Mouse (Mus musculus) cerebellum, adult 11-12 months (tissue): ENCODE data around the gene Pawr.

Experiments
- DNase-seq: peaks from one replicate; pipeline ENCODE4 v3.0.0; 2022

Gene Pawr

GRCm38 (mm10) chr10:108446041-108446931 is 114.4 kb downstream of the Pawr start:
- peak; percentile 27 for DNase-seq

DNA sequence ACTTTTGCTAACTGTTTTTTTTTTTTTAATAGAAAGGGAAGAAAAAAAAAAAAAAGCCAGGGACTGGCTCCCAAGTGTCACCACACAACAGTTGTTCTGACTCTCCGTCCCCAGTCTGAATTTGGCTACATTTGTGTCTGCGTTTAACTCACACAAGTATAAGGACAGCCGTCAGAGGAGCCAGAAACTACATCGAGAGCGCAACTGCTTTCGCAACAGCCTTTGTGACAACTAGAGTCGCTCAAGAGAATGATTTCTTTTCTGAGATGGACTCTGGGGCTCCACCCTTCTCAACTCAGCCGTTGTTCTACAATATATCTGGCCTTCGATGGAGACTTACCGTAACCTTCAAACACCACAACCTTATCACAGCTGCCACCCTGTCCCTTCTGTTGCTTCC is 115.3 kb downstream of the Pawr start:
- no peak for DNase-seq

GRCm38 (mm10) chr10:108448421-108448820 is 116.5 kb downstream of the Pawr start:
- no peak for DNase-seq

GRCm38 (mm10) chr10:108450401-108450800 is 118.5 kb downstream of the Pawr start:
- no peak for DNase-seq

DNA sequence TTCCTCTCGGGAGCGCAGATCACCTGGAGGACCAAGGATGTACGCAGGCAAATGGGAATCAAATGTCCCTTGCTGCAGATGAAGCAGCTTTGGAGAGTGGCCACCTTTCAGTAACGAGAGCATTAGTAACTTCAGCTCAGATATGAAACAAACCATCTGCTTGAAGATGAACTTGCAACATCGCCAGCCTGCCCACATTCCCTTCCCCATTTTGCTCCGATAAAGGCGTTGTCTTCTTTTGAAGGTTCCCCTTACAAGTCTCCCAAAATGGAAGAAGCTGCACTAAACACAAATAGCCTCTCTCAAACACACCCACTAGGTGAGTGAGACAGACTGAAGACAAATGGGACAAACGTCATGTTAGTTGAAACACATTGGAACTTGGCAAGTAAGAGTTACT is 119.6 kb downstream of the Pawr start:
- no peak for DNase-seq

DNA sequence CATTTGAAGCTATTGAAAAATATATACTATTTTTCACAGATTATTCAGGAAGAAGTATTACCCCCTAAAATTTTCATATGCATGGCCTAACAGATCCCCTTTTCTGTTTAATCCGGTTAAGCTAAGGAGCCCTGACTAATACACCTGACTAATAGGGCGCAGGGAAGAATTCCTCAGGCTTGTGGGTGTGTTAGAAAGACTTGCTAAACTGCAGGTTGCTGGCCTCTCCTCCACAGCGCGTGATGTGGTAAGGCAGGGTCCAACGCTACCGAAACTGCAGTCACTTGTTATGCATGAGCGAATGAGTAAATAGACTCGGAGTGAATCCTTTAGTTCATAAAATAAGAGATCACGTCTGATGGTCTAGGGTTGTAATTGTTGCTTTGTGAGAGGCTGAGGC is 120.5 kb downstream of the Pawr start:
- DNase-seq: no peak

- DNase-seq: no peak
Measured at GRCm38 (mm10) chr10:108453561-108453960, 121.6 kb downstream of the Pawr start.

DNA sequence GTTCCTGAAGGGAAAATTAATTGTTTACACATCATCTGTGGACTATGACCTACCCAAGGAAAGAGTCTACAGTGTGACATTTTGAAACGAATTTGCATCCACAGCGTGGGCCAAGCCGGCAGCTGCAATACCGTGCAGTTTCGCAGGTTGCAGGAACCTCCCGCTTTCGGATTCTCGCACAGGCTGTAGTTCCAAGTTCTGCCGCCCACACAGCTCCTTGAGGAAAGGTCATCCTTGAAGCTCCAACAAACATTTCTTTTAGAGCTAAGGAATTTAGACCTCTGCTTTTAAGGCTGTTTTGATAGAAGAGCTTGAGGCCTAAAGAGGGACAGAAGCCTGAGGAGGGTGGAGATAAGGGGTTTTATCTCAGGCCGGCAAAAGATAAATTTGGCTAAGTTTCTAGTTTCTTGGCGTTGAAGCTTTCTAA is 122.8 kb downstream of the Pawr start:
- DNase-seq: no peak

- DNase-seq: no peak
Measured at GRCm38 (mm10) chr10:108455204-108455603, 123.3 kb downstream of the Pawr start.

GRCm38 (mm10) chr10:108455883-108456282 is 124.0 kb downstream of the Pawr start:
- no peak for DNase-seq

DNA sequence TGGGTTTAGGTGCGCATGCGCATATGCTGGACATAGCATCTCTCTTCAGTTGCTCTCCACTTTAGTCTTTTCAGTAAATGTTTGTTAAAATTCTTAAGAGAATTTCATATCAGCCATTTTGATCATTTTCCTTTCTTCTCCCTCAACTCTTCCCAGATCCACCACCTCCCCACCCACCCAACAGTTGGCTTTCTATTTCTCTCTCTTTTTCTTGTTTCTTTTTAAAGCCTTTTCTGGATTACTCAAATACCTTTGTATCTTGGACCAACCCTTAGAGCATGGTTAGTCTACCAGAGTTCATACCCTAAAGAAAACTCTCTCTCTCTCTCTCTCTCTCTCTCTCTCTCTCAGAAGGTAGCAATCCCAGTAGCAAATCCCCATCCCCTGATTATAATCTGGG is 125.1 kb downstream of the Pawr start:
- DNase-seq: no peak

DNA sequence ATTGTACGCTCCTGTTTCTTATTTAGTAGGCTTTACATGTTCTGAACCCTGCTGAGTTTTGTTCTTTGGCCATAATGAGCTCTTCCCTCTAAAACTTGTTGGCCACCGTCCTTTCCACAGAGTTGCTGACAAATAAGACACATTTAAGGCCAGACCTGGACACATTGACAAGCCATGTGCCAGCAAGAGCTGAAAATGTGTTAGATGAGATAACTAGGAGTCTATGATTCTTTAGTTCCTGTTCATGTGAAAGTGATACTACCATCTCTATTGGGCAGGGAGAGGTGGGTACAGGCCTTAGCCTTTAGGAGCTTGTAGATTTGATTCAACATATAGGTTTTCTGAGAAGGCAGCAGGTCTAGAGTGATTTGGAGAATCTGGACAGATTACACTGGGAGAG is 129.9 kb downstream of the Pawr start:
- DNase-seq: no peak
